Mouse (Mus musculus) liver, adult 2 months (tissue): ENCODE results near the gene AA986860. TPM values are rescaled to one million over a fixed set of nuclear protein-coding genes. Genes with fewer than 3 reads are reported as not detected.

Source experiments
- DNase-seq: peaks from one replicate; pipeline ENCODE4 v3.0.0-alpha.2; 2011; ENCODE audit warnings: low read depth, low spot score; ENCODE audit errors: extremely low read depth
- H3K27ac ChIP-seq: fragments of 200-500 bp; replicated peaks from 2 replicates; pipeline ENCODE4 v1.5.1; 2012; ENCODE audit warnings: low read depth, mild to moderate bottlenecking, control low read depth, inconsistent platforms, low read length; ENCODE audit not compliant: insufficient read depth
- H3K27me3 ChIP-seq: fragments of 200-500 bp; 2 replicates; pipeline ENCODE4 v1.6.1; 2012; ENCODE audit warnings: mild to moderate bottlenecking, moderate library complexity, low read length, inconsistent platforms; ENCODE audit not compliant: control insufficient read depth, insufficient read depth
- H3K36me3 ChIP-seq: fragments of 200-500 bp; 2 replicates; pipeline ENCODE4 v1.6.1; 2012; ENCODE audit warnings: low read length, inconsistent platforms; ENCODE audit not compliant: control insufficient read depth, insufficient read depth
- H3K4me1 ChIP-seq: fragments of 200-500 bp; 2 replicates; pipeline ENCODE4 v1.6.1; 2011; ENCODE audit warnings: low read length; ENCODE audit not compliant: control insufficient read depth, insufficient read depth
- H3K4me3 ChIP-seq: fragments of 200-500 bp; 2 replicates; pipeline ENCODE4 v1.5.1; 2011; ENCODE audit warnings: low read depth, mild to moderate bottlenecking, control low read depth, low read length, moderate library complexity; ENCODE audit not compliant: insufficient read depth
- H3K79me2 ChIP-seq: fragments of 200-500 bp; 2 replicates; pipeline ENCODE4 v1.6.1; 2012; ENCODE audit warnings: inconsistent platforms, mild to moderate bottlenecking, low read length, moderate library complexity; ENCODE audit not compliant: control insufficient read depth, insufficient read depth
- H3K9ac ChIP-seq: fragments of 200-500 bp; 2 replicates; pipeline ENCODE4 v1.6.1; 2012; ENCODE audit warnings: low read depth, mild to moderate bottlenecking, control low read depth, inconsistent platforms, low read length
- CTCF ChIP-seq: fragments of 200-500 bp; IDR thresholded peaks from 2 replicates; pipeline ENCODE4 v1.5.1; 2011; ENCODE audit warnings: low read depth, low read length, control low read depth
- POLR2A ChIP-seq: fragments of 200-500 bp; IDR thresholded peaks from 2 replicates; pipeline ENCODE4 v1.6.1; 2011; ENCODE audit warnings: low read length, control low read depth; ENCODE audit not compliant: insufficient read depth; ENCODE audit errors: extremely low read depth
- WGBS: fragments of 180-500 bp; shearing (Covaris S2); methylation state at CpG from one replicate; pipeline ENCODE4 v1.1.7; 2018; 5-methylcytosine and 5-hydroxymethylcytosine counted together
- polyA plus RNA-seq: library from polyadenylated mRNA; depleted of rRNA; stranded (reverse); fragments of >200 nt; gene quantifications from 2 replicates; pipeline ENCODE4 v1.2.3, GENCODE M21; 2012
- total RNA-seq: library from RNA; depleted of rRNA; stranded (reverse); fragments of >200 nt; gene quantifications from 2 replicates; pipeline ENCODE4 v1.2.3, GENCODE M21; 2014

Gene AA986860
- total and polyA plus RNA-seq, 2 experiments, result 0.18 to 0.65 TPM

- H3K4me1 ChIP-seq, result peaks cover 3% of the 10 kb centered on the region; the same call in 1 of the 2 replicates
- peaks cover 13% of the 10 kb centered on the region; the same call in 1 of the 2 replicates for H3K79me2 ChIP-seq
- H3K9ac ChIP-seq, result no peak overlapping the region
- TF ChIP-seq POLR2A (no peak), CTCF (no peak)
- DNase-seq, result no peak
- H3K27ac ChIP-seq, result no peak overlapping the region
- 92% methylated on average over 22 of the region's 22 CpGs for WGBS
- peaks cover 56% of the 10 kb centered on the region for H3K36me3 ChIP-seq
- H3K27me3 ChIP-seq, result no peaks in the 10 kb centered on the region
- no peak overlapping the region for H3K4me3 ChIP-seq
Observed at GRCm38 (mm10) chr1:130710283-130711080, 21.3 kb upstream of the AA986860 start.

- DNase-seq, result no peak
- H3K9ac ChIP-seq, result no peak overlapping the region
- no peaks in the 10 kb centered on the region for H3K27me3 ChIP-seq
- 84% methylated on average over 4 of the region's 4 CpGs for WGBS
- H3K36me3 ChIP-seq, result peaks cover 24% of the 10 kb centered on the region
- no peak overlapping the region for H3K27ac ChIP-seq
- H3K4me1 ChIP-seq, result peaks cover 5% of the 10 kb centered on the region
- TF ChIP-seq POLR2A, result no peak
- no peak for TF ChIP-seq CTCF
- H3K79me2 ChIP-seq, result peaks cover 20% of the 10 kb centered on the region; the same call in 1 of the 2 replicates
- no peak overlapping the region for H3K4me3 ChIP-seq
Observed at GRCm38 (mm10) chr1:130714046-130714445, 17.7 kb upstream of the AA986860 start.

- Histone ChIP-seq H3K27ac (peak within 1 kb of the TSS; percentile 89), H3K9ac (peak within 1 kb of the TSS; percentile 83), H3K4me1 (peaks cover 7% of the 10 kb centered on the region), H3K4me3 (peak within 1 kb of the TSS; percentile 80), H3K27me3 (no peaks in the 10 kb centered on the region), H3K36me3 (peaks cover 13% of the 10 kb centered on the region), H3K79me2 (peaks cover 15% of the 10 kb centered on the region; the same call in 1 of the 2 replicates)
- peak; percentile 77 for TF ChIP-seq POLR2A
- no peak for TF ChIP-seq CTCF
- under 1% methylated on average over 38 of the region's 38 CpGs for WGBS
- peak; percentile 95 for DNase-seq
Observed at GRCm38 (mm10) chr1:130715561-130716217, 16.1 kb upstream of the AA986860 start, which contains the start of gene Gm29427. Gm29427 (minus strand) TSS chr1:130715799.

GRCm38 (mm10) chr1:130716218-130716512 lies 15.6 kb upstream of the AA986860 start:
- H3K36me3 ChIP-seq, result peaks cover 8% of the 10 kb centered on the region; the same call in 1 of the 2 replicates
- TF ChIP-seq POLR2A, result no peak
- TF ChIP-seq CTCF, result no peak
- H3K27me3 ChIP-seq, result no peaks in the 10 kb centered on the region
- peaks cover 8% of the 10 kb centered on the region for H3K4me1 ChIP-seq
- peak overlapping the region; percentile 83 for H3K9ac ChIP-seq
- H3K79me2 ChIP-seq, result peaks cover 18% of the 10 kb centered on the region; the same call in 1 of the 2 replicates
- WGBS, result 2% methylated on average over 3 of the region's 3 CpGs
- peak overlapping the region; percentile 89 for H3K27ac ChIP-seq
- no peak for DNase-seq
- peak overlapping the region; percentile 80 for H3K4me3 ChIP-seq

- Histone ChIP-seq H3K4me1 (peaks cover 8% of the 10 kb centered on the region), H3K4me3 (peak overlapping the region; percentile 80), H3K79me2 (peaks cover 18% of the 10 kb centered on the region; the same call in 1 of the 2 replicates), H3K27me3 (no peaks in the 10 kb centered on the region), H3K27ac (peak overlapping the region; percentile 89), H3K9ac (peak overlapping the region; percentile 83), H3K36me3 (peaks cover 4% of the 10 kb centered on the region; the same call in 1 of the 2 replicates)
- under 1% methylated on average over 42 of the region's 42 CpGs for WGBS
- peak; percentile 66 for DNase-seq
- TF ChIP-seq CTCF (no peak), POLR2A (0 out of 2 replicates have a peak, but pooled peaks have one; percentile 25)
Observed at GRCm38 (mm10) chr1:130716513-130717290, 15.1 kb upstream of the AA986860 start.
